Mouse (Mus musculus): ENCODE data around the gene Ccnd1. TPM values are rescaled to one million over a fixed set of nuclear protein-coding genes. Genes with fewer than 3 reads are reported as not detected.

Gene Ccnd1
- polyA plus RNA-seq, 1 experiment, result not detected

- TF ChIP-seq CTCF (IDR thresholded peaks at IDR 0.05; ENCODE audit: insufficient read depth, low read depth, low read length) (no peak), POLR2A (IDR thresholded peaks at IDR 0.05; ENCODE audit: insufficient read depth, low read depth, low read length) (no peak)
- WGBS, result 88% methylated on average over 5 of the region's 5 CpGs
- Histone ChIP-seq H3K4me1 (ENCODE audit: control insufficient read depth, insufficient read depth, low read length) (peaks cover 34% of the 10 kb centered on the region), H3K27ac (ENCODE audit: insufficient read depth, low read depth, low read length) (no peak overlapping the region), H3K4me3 (ENCODE audit: insufficient read depth, low read depth, low read length) (no peak overlapping the region)
Measured at GRCm38 (mm10) chr7:144934901-144935300, 4.8 kb downstream of the Ccnd1 start.

DNA sequence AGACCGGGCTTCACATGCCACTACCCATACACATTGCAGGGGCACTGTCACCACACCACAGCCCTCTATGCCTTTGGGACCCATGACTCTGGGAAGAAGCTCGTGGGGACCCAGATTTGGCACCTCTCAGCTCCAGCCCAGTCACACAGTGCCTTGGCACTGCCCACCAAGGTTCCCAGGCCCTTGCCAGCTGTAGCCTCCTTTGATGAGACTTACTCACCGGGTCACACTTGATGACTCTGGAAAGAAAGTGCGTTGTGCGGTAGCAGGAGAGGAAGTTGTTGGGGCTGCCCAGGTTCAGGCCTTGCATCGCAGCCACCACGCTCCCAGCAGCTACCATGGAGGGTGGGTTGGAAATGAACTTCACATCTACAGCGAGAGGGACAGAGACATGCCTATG lies 5.9 kb downstream of the Ccnd1 start:
- peaks cover 32% of the 10 kb centered on the region for H3K4me1 ChIP-seq (ENCODE audit: control insufficient read depth, insufficient read depth, low read length)

DNA sequence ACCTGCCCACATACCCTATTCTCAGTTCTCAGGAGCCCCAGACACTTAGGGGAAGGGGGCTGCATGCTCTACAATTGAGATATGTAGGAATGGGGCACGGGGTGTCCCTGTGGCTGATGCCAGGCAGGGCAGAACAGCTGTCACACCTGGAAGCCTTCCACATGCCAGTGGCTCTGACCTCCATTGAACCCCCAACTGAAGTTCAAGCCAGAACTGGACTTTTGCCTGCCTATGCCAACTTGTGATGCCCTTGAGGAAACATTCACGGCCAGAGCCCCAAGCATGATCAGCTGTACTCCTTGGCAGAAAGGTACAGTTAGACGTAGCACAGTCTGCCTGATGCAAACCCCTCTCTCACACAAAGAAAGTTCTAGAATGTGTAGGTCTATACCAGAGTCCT lies 6.4 kb downstream of the Ccnd1 start:
- WGBS, result 79% methylated on average over 3 of the region's 3 CpGs

More for the DNA sequence above, 5.9 kb downstream of the Ccnd1 start:
- TF ChIP-seq CTCF (IDR thresholded peaks at IDR 0.05; ENCODE audit: insufficient read depth, low read depth, low read length) (no peak), POLR2A (IDR thresholded peaks at IDR 0.05; ENCODE audit: insufficient read depth, low read depth, low read length) (no peak)
- Histone ChIP-seq H3K4me3 (ENCODE audit: insufficient read depth, low read depth, low read length) (no peak overlapping the region), H3K27ac (ENCODE audit: insufficient read depth, low read depth, low read length) (no peak overlapping the region)
- WGBS, result 79% methylated on average over 8 of the region's 8 CpGs

GRCm38 (mm10) chr7:144932389-144932937 lies 7.3 kb downstream of the Ccnd1 start:
- Histone ChIP-seq H3K4me3 (ENCODE audit: insufficient read depth, low read depth, low read length) (no peak overlapping the region), H3K27ac (ENCODE audit: insufficient read depth, low read depth, low read length) (no peak overlapping the region), H3K4me1 (ENCODE audit: control insufficient read depth, insufficient read depth, low read length) (peaks cover 21% of the 10 kb centered on the region)
- 73% methylated on average over 18 of the region's 18 CpGs for WGBS
- TF ChIP-seq CTCF (IDR thresholded peaks at IDR 0.05; ENCODE audit: insufficient read depth, low read depth, low read length), result no peak
- no peak for TF ChIP-seq POLR2A (IDR thresholded peaks at IDR 0.05; ENCODE audit: insufficient read depth, low read depth, low read length)

More for the DNA sequence above, 6.4 kb downstream of the Ccnd1 start:
- Histone ChIP-seq H3K4me1 (ENCODE audit: control insufficient read depth, insufficient read depth, low read length) (peaks cover 28% of the 10 kb centered on the region), H3K27ac (ENCODE audit: insufficient read depth, low read depth, low read length) (no peak overlapping the region), H3K4me3 (ENCODE audit: insufficient read depth, low read depth, low read length) (no peak overlapping the region)
- no peak for TF ChIP-seq CTCF (IDR thresholded peaks at IDR 0.05; ENCODE audit: insufficient read depth, low read depth, low read length)
- no peak for TF ChIP-seq POLR2A (IDR thresholded peaks at IDR 0.05; ENCODE audit: insufficient read depth, low read depth, low read length)

DNA sequence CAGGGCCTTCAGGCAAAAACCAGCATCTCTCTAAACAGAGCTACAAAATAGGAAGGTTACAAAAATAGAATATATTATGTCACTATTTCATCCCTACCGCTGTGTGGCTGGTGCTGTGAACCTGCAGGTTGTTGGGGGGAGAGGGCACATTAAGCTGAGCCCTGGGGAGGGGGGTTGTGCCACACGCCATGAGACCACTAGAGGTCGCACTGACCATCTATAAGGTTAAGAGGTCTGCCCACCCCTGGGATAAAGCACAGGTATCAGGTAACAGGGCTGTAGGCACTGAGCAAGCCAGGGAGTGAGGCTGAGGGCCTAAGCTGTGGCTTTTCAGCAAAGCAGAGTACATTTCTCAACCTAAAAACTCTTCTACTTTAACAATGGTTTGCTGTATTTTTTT lies 7.9 kb downstream of the Ccnd1 start:
- 23% methylated on average over 3 of the region's 3 CpGs for WGBS
- Histone ChIP-seq H3K4me3 (ENCODE audit: insufficient read depth, low read depth, low read length) (no peak overlapping the region), H3K4me1 (ENCODE audit: control insufficient read depth, insufficient read depth, low read length) (peaks cover 21% of the 10 kb centered on the region), H3K27ac (ENCODE audit: insufficient read depth, low read depth, low read length) (no peak overlapping the region)
- no peak for TF ChIP-seq POLR2A (IDR thresholded peaks at IDR 0.05; ENCODE audit: insufficient read depth, low read depth, low read length)
- TF ChIP-seq CTCF (IDR thresholded peaks at IDR 0.05; ENCODE audit: insufficient read depth, low read depth, low read length), result 0 out of 2 replicates have a peak, but pooled peaks have one; percentile 25

- WGBS, result 36% methylated on average over 5 of the region's 5 CpGs
- TF ChIP-seq POLR2A (IDR thresholded peaks at IDR 0.05; ENCODE audit: insufficient read depth, low read depth, low read length) (no peak), CTCF (IDR thresholded peaks at IDR 0.05; ENCODE audit: insufficient read depth, low read depth, low read length) (no peak)
- Histone ChIP-seq H3K4me3 (ENCODE audit: insufficient read depth, low read depth, low read length) (no peak overlapping the region), H3K27ac (ENCODE audit: insufficient read depth, low read depth, low read length) (no peak overlapping the region), H3K4me1 (ENCODE audit: control insufficient read depth, insufficient read depth, low read length) (peaks cover 21% of the 10 kb centered on the region)
Measured at GRCm38 (mm10) chr7:144929931-144930330, 9.8 kb downstream of the Ccnd1 start.

DNA sequence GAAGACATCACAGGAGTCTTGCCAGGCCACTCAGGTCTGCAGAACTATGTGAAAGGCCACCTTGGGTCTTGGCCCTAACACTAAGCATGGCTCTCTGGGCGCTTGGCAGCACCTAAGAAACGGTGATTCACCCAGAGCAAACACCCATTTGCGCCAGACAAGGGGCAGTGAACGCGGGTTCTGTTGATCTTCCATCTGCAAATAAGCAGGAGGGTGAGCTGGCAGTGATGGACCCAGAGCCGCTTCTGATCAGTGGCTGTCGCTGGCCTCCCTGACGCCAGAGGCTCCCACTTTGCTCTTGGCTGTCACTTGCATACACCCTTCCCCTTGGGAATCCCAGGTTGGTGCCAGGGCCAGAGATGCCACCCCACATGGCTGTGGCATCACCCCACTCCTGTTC lies 10.2 kb downstream of the Ccnd1 start:
- Histone ChIP-seq H3K4me1 (ENCODE audit: control insufficient read depth, insufficient read depth, low read length) (peaks cover 21% of the 10 kb centered on the region), H3K27ac (ENCODE audit: insufficient read depth, low read depth, low read length) (no peak overlapping the region), H3K4me3 (ENCODE audit: insufficient read depth, low read depth, low read length) (no peak overlapping the region)
- 69% methylated on average over 8 of the region's 8 CpGs for WGBS
- TF ChIP-seq POLR2A (IDR thresholded peaks at IDR 0.05; ENCODE audit: insufficient read depth, low read depth, low read length) (no peak), CTCF (IDR thresholded peaks at IDR 0.05; ENCODE audit: insufficient read depth, low read depth, low read length) (no peak)

- peaks cover 21% of the 10 kb centered on the region for H3K4me1 ChIP-seq (ENCODE audit: control insufficient read depth, insufficient read depth, low read length)
- no peak for TF ChIP-seq CTCF (IDR thresholded peaks at IDR 0.05; ENCODE audit: insufficient read depth, low read depth, low read length)
- TF ChIP-seq POLR2A (IDR thresholded peaks at IDR 0.05; ENCODE audit: insufficient read depth, low read depth, low read length), result no peak
- no peak overlapping the region for H3K27ac ChIP-seq (ENCODE audit: insufficient read depth, low read depth, low read length)
- WGBS, result 75% methylated on average over 6 of the region's 6 CpGs
- H3K4me3 ChIP-seq (ENCODE audit: insufficient read depth, low read depth, low read length), result no peak overlapping the region
Measured at GRCm38 (mm10) chr7:144928889-144929210, 10.9 kb downstream of the Ccnd1 start.

DNA sequence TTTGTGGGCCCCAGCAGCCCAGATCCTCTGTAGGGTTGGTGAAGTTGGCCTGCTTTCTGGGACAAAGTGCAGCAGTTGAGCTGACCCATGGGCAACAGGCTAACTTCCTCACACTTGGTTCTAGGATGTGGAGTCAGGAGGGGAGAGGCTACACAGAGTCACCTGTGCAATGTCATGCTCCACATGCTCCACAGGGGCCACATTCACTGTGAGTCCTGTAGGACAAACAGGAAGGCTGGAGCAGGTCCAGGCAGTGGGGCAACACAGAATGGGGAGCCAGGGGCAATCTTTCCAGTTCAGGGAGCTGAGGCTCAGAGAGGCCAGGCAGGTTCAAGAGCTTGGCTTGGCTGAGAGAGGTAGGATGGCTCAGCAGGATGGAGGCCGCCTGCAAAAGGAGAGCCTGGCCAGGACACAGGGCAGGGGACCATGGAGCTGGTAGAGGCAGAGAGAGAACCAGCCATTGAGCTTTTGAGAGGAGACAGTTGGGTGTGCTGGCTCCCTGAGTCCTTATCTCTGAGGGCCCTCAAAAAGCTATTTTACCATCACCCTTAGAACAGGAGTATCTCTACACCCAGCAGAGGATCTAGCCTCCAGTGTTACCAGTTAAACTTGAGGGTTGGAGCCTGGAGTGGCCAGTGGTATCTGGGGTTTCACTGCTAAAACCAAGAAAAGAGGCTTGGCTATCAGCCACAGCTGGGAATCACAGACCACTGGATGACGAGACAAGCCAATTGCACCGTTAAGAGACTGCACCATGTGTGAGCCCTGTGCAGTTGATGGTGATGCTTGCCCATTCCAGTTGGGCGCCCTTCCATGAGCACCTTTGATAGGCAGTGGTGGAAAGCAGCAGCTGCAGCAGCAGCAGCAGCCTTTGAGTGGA lies 11.5 kb downstream of the Ccnd1 start:
- no peak overlapping the region for H3K4me3 ChIP-seq (ENCODE audit: insufficient read depth, low read depth, low read length)
- peaks cover 21% of the 10 kb centered on the region for H3K4me1 ChIP-seq (ENCODE audit: control insufficient read depth, insufficient read depth, low read length)
- no peak overlapping the region for H3K27ac ChIP-seq (ENCODE audit: insufficient read depth, low read depth, low read length)
- WGBS, result 67% methylated on average over 4 of the region's 4 CpGs
- no peak for TF ChIP-seq POLR2A (IDR thresholded peaks at IDR 0.05; ENCODE audit: insufficient read depth, low read depth, low read length)
- no peak for TF ChIP-seq CTCF (IDR thresholded peaks at IDR 0.05; ENCODE audit: insufficient read depth, low read depth, low read length)

Measured in olfactory bulb, adult 2 months (tissue).